Mouse (Mus musculus) A20 (cell line): ENCODE measurements around the gene Parvb.

Source experiments
- DNase-seq: peaks from one replicate; pipeline ENCODE4 v3.0.0-alpha.2; 2011; ENCODE audit warnings: low read depth, low spot score

Parvb gene

GRCm38 (mm10) chr15:84217969-84218782, 13.7 kb upstream of the Parvb start:
- DNase-seq = peak; percentile 60

DNA sequence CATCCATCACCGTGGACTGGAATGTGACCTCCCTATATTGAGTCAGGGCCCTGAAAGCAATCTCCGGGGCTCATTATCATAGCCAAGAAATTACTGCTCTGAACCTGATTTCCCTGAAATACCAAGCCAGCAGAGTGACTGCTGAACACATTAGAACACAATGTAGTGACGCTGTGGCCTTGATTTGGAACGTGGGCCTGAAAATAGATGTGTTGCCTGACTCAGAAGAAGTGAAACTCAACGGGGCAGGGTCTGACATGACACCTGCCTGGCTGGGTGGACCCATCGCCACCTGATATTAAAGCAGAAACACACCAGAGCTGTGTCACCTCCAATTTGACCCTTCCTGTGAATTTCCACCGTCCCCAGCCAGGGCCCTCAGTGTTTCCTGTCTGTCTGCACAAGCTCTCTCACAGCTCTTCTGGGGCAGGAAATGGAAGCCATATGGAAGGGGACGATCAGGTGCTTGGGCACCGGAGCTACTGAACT, 13.0 kb upstream of the Parvb start:
- DNase-seq = peak; percentile 95

DNA sequence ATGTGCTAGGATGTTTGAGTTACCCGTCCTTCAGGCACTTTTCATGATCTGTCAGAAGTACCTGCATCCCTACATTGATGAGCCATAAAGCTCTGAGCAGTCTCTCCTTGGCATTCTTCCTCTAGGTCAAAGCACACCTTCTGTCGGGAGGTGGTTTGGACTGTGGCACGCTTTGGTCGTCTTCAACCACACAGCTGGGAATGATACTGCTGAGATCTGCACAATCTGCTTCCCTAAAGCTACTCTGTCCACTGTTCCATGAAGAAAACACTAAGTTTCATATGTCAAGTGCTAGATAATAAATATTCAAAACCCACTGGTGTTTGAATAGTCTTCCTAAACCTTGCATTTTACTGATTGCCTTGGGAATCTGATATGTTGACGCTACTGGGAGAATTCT, 10.3 kb upstream of the Parvb start:
- peak; percentile 25 for DNase-seq

DNA sequence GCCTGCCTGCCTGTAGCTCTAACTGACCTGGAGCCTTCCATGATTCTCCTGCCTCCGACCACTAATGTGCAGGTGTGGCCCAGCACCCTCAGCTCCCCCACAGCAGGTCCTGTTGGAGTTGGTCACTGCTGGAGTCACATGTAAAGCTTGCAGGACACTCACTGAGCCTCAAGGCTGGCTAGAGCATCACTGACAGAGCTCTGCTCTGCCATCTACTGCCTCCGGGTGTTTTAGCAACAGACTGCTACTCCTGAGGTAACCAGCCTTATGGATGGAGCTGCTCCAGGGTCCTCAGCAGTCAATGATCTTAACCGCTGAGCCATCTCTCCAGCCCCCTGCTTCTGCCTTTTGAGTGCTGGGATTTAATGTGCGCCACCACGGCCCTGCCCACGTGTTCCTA, 8.4 kb upstream of the Parvb start:
- peak; percentile 71 for DNase-seq

GRCm38 (mm10) chr15:84224779-84225178, 7.1 kb upstream of the Parvb start:
- no peak for DNase-seq

- no peak for DNase-seq
Measured at GRCm38 (mm10) chr15:84226918-84227317, 4.9 kb upstream of the Parvb start.

DNA sequence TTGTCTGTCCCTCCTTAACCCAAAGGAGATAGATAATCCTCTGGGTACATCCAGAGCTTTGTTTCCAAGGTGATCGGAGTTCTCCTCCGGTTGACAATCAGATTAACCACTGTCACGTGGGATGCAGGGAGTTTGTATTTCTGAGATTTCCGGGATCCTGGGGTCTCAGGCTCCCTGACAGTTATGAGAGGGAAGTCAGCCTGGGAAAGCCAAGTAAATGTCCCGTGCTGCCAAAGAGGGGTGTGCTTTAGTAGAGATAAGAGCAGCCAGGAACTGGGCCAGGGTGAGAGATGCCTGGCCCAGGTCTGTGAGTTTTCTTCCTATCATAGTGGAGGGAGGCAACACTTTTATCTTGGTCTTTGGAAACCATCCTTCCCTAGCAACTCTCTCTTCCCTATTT, 1.2 kb upstream of the Parvb start:
- DNase-seq = no peak

DNA sequence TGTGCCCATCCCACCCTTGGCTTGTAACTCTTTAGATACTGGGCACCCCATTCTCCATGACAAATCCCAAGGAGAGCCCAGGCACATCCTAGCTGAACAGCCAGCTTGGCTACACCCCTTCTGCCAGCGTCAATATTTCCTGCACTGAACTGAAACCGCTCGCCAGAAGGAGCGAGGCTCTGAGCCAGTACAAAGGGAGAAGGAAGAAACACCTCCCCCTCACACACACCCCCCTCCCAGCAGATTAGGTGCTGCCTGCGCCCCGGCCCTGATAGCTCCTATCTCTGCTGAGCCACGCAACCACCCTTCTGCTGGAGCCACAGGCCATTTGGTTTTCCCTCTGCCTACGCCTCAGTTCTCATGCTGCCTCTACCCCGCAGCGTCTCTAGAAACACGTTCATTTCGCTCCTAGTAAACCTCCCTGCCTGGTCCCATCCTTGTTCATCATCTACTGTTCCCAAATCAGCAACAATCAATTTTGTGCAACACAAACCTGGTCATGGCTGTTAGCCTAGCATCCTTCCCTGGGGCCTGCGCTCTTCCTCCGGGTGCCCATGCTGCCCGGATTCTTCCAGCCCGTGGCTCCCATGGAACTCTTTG, 630 bp upstream of the Parvb start:
- DNase-seq = no peak

- no peak for DNase-seq
Measured at GRCm38 (mm10) chr15:84232609-84233008, 766 bp downstream of the Parvb start.

DNA sequence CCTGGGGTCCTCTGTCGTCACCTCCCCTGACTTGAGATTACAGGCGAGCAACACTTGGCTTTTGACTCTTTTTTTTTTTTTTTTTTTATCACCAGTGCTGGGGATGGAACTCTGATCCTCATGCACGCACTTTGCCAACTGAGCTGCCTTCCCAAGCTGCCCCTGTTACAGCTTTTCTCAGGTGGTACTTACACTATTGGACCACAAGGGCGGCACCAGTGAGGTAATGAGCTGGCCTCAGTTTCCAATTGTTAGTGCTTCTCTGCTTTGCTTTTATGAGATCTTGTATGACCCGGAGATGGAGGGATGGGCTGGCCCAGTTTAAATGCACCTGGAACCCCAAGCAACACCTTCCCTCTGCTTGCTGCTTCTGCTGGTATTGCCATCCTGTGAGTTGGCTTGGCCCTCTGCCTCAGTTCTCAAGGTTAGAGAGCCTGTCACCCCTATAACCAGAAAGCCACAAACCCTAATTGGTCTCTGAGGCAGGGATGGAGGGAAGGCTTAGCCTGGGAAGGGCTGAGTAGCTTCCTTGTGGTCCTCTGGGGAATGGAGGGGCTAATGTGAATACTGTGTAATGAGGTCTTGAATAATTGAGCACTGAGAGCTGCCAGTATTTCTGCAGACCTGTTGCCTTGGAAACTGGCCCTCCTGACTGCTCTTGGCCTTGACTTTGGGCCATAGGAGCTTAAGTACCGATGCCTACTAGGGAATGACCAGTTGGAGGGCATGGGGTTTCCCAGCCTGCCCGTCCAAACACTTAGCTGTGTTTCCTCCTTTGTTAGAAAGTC, 3.1 kb downstream of the Parvb start:
- DNase-seq = no peak

DNA sequence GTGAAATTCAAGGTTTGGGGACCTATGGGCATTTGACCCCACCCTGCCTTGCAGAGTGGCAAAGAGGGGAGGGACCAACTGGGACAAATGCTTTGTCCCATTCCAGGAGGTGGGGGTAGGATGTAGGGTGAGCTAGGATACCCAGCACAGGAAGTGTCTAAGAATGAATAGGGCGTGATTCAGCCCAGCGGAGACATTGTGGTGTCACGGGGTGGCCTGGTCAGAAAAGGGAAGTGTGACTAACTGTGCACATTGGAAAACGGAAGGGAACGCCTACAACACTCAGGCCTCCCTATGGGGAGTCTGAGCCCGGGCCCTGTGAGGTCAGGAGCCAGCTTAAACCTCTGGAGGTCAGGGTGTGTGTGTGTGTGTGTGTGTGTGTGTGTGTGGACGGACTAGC, 3.8 kb downstream of the Parvb start:
- peak; percentile 72 for DNase-seq

DNA sequence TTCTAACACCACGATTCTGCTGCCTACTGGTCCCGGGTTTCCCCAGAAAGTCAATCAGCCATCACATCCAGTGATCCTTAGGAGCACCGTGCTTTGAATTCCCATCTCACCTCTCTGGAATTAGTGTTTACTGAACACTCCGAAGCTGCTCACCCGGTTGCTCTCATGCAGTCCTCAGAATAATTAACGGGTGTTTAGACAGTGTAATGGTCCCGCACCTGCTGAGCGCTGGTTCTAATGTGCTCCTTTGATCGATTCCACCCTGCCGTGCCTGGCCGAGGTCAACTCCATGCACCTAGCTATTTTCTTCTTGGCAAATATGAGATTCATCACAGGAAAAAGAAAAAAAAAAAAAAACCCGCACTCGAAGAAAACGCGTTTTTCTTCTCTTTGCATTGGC, 6.7 kb downstream of the Parvb start:
- no peak for DNase-seq

- DNase-seq = no peak
Measured at GRCm38 (mm10) chr15:84238991-84239401, 7.2 kb downstream of the Parvb start.

DNA sequence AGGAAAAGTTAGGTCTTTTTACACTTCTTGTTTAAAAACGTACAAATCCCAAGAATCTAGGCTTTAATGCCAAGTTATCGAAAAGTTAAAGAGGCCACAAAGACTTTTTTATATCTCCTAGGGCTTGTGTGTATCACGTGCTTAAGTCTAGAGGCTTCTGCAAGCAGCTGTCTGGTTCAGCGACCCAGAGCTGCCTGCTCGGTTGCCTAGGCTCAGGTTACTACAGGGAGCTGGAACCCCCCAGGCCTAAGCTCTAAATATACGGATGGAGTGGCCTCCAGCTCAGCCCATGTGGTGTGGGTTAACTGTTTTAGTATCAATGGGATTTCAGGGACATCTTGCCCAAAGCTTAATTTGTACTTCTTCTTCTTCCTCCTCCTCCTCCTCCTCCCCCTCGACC, 9.7 kb downstream of the Parvb start:
- DNase-seq = no peak

DNA sequence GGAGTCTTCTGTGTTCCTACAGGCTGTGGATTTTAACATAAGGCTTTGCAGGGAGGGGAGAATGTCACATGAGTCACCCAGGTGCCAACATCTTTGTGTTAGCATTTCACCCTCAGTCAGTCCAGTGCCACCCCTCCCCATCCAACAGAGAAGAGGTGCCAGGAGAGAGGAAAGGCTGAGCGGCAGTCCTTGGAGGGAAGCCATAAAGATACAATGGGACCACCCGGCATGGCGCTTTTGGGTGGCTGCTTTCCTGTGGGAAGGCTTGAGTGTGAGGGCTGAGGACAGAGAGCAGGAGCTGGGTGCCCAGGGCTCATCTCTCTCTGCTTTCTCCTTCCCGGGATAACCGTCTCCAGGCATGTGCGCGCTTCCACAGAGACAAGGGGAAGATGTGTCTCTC, 13.3 kb downstream of the Parvb start:
- no peak for DNase-seq

GRCm38 (mm10) chr15:84246195-84246594, 14.4 kb downstream of the Parvb start:
- no peak for DNase-seq

GRCm38 (mm10) chr15:84247309-84247708, 15.5 kb downstream of the Parvb start:
- no peak for DNase-seq

DNA sequence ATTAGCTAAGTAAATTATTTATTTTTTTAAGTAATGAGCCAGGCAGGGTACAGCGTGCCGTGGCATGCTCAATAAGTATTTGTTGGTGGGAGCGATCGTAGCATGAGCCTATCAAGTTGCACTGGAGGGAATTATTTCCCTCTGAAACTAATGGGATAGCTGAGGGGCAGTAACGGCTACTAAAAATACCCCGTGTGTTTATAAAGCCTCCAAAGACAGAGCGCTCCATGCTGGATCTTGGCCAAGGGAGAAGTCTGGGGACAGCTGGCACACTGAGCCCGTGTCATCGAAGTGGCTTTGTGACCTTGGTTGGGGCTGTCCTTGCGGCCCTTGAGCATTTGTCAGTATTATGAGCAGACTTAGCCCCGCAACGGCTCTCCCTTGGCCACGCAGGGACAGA, 19.4 kb downstream of the Parvb start:
- no peak for DNase-seq

DNA sequence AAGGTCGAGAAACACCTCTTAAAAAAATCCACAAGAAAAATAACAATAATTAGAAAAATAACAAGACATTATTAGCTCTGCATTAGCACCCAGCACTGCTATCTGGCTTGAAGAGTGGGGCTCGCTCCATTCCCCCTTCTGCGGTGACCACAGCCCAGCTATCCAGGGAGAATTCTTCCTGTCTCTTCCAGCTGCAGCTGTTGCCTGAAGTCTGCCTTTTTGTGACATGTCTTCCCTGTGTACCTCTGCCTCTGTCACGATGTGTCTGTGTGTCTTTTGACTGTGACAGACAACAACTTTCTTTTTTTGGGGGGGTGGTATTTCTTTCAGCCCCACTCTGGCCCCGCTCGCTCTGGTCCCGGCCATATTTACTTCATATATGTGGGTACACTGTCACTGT, 20.8 kb downstream of the Parvb start:
- DNase-seq = no peak

- DNase-seq = peak; percentile 62
Measured at GRCm38 (mm10) chr15:84253757-84254156, 21.9 kb downstream of the Parvb start.

DNA sequence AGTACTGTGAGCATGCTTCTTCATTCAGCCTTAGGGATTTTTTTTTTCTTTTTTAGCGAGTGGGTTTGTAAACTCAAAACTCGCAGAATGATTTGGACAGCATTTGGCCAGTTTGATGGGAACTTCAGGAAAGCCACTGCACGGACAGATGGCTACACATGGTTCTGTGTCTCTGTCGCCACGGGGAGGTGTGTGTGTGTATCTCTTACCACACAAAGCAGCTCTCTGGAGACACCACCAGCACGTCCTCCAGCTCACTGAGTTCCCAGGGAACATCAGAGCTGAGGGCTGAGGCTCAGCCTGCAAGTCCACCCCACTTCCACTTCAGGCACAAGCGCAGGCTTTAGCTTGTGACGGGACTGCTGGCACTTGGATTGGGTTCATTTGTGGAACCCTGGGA, 22.5 kb downstream of the Parvb start:
- no peak for DNase-seq

- DNase-seq = no peak
Measured at GRCm38 (mm10) chr15:84256254-84256850, 24.5 kb downstream of the Parvb start.
